Mouse (Mus musculus): ENCODE data around the gene Jak3. TPM values are rescaled to one million over a fixed set of nuclear protein-coding genes. Genes with fewer than 3 reads are reported as not detected.
A peak's percentile ranks its signal among the peaks of the same experiment; 100 is the strongest.
"Not testable (repeated sequence)": the region's sequence is repeated elsewhere in the genome, so short reads cannot be mapped to it uniquely, and the experiment has no call there.

The Jak3 gene
- total RNA-seq, 2 experiments from 2014 or later: 4.8 to 5.0 TPM

DNA sequence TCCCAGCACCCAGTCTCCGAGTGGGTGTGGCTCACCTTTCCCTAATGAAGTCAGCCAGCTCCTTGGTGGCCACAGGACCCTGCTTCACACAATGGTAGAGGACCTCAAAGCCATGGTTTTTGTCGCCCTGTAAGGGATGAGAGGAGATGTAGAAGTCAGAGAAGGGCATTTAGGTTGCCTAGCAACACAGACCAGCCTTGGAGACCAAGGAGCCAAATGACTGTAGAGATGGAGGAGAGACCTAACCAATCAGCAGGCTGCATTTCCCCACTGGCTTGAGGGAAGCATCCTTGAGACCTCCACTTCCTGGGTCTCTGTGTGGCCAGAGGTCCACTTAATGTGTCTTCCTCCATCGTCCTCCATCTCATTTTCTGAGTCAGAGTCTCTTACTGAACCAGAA lies 42.2 kb downstream of the Jak3 start:
- no peak for DNase-seq (ENCODE audit: low spot score in 2 of 2)

DNA sequence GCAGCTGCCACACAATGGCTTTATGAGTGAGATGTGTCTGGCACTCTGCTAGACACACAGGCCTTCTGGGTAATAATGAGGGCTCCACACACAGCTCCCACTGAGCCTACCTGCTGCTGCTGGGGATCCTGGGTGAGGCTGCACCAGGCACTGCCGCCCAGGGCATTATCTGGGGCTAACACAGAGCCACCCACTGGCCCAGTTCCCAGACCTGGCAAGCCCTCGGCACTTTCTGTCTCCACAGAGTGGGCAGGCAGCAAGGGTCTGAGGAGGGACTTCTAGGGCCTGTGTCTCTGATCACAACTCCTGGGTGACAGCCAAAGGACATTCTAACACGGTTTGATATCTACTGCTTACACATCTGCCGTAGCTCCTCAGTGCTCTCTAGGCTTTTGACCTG lies 43.1 kb downstream of the Jak3 start:
- DNase-seq (ENCODE audit: low spot score in 2 of 2): peak in 1 of 2 experiments; percentile 48

DNA sequence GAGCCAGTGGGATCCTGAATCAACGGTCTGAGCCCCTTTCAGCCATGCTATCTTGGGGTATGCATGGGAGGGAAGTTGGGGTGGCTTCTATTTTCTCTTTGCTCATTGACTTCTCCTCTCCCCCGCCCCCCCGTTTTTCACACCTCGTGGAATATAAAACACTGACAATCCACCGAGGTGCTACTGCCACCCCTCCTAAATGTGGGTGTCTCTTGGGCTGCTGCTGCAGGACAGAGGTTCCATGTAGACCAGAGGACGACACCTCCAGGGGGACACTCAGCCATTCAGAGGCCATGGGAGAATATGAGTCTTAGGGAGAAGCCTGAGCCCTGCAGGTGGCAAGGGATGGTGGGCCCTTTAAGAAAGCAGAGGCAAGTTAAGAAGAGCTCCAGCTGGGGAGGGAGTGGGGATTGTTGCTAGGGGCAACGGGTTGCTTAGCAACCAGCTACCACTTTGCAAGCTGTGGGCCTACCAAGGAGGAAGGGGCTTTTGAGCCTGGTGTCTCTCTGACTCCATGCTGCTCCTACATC lies 43.9 kb downstream of the Jak3 start:
- peak; percentile 58 to 68 for DNase-seq (ENCODE audit: low spot score in 2 of 2)

DNA sequence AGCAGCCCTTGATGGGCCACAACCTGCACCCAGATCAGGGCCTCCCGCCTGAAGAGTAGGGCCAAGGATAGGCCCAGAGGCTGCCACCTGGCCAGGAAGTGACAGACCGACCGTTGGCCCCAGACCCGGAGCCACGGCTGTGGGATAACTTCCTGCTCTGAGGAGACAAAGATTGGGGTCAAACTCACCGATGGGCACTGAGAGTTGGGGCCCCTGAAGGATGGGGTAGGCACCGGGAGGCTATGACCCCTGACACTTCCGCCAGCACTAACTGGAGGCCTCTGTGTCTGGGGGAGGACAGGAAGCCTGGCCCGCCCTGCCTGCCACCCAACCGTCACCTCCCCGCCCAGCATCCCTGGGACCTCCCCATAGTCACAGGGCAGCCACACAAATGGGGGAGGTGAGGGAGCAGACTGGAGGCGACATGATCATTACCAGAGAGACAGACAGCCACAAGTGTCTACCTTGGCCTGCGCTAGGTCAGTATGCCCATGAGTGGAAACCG lies 47.0 kb downstream of the Jak3 start:
- DNase-seq (ENCODE audit: low spot score in 2 of 2): no peak

DNA sequence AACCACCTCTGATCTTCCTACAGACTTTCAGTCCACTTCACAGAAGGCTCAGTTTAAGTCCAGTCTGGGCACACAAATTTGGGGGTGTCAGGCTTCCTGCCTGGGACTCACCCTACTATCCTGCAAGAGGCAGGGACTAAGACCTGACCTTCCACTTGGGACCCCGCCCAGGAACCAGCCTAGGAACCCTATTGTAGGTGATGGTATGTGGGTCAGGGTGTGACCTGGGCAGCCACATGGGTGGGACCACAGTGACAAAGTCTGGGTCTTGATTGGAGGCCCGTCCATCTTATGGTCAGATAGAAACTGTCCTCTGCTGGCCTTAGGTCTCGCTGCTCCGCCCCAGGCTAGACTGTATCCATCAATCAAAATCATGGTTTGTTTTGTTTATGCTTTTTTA lies 48.3 kb downstream of the Jak3 start:
- no peak for DNase-seq (ENCODE audit: low spot score in 2 of 2)

DNA sequence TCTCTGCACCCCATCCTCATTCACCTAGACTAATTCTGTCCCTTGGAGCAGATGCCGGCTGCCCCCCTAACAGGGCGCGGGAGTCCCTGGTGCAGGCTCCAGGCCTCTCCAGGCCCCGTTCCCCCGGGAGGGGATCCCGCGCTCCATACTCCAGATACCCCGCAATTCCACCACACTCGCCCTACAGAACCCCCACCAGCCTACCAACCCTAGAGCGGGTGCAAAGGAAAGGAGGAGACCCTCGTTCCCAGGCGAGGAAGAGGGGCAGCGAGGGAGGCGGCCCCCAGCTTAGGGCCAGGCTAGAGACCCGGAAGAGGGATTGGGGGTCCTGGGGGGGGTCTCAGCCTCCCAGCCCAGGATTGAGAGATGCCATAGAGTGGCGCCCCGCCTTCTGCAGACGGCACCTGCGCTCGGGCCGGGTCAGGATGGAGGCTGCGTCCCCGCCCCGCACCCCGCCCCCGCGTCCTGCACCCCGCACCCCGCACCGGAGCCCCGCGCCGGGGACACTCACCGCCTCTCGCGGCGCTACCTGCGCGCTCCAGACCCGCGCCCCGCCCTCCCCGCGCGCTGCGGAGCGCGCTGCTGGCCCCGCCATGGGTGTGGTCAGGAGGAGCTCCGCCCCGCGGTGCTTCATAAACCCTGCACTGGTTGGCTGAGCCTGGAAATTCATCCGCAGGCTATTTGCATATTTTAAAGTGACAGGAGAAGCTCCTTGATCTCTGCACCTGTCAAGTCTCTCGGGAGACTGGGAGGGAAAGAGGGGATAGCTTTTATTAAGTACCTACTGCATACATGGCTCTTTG lies 49.2 kb downstream of the Jak3 start, which contains the start of gene Fcho1:
Fcho1 (minus strand) TSS at position 595 of the 803 bp plus-strand sequence.
- peak; percentile 79 to 86 for DNase-seq (ENCODE audit: low spot score in 2 of 2)

DNA sequence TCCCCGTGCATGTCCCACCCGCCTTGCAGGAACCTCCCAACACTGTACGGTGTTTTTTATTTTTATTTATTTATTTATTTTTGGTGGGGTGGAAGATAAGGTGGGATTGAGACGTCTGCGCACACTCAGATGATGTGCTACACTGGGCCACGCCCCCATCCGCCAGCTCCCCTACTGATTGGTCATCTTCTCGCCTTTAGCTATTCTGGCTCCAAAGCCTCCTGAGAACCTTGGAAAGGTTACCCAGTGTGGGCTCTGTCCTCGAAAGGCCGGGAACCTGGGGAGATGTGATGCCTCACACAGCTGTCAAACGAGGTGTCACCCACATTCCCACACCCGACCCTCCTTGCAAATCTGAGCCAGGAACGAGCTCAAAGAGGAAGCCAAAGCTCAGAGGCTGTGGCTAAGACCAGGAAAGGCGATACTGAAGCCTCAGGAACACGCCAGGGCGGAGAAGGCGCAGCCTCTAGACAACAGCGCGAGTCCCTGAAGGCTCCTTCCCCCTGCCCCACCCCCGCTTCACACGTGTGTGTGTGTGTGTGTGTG lies 52.2 kb downstream of the Jak3 start:
- DNase-seq (ENCODE audit: low spot score in 2 of 2): peak in 1 of 2 experiments; percentile 41

DNA sequence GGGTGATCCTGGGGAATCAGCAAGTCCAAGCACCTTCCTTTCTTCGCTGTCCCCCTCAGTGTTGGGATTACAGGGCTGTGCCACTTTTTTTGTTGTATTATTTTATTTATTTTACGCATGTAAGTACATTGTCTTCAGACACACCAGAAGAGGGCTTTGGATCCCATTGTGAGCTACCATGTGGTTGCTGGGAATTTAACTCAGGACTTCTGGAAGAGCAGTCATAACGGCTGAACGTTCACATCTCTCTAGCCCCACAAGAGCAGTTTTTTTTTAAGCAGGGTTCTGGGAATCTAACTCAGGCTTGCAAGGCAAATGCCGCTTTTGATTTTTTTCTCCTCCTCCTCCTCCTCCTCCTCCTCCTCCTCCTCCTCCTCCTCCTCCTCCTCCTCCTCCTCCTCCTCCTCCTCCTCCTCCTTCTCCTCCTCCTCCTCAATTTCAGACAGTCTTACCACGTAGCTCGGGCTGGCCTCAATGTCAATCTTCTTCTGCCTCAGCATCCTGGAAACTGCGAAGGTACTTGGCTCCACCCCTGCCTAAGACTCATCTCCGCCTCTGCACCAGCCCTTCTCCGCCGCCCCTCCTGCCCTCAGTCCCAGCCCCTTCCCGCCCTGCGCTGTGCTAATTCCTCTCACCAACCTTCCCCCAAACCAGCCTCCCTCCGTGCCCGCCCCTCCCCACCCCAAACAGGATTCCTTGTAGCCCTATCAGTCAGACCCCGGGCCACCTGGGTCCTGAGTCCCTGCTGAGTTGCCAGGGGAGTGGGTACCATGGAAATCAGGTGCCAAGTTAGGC lies 52.9 kb downstream of the Jak3 start:
- no peak for DNase-seq (ENCODE audit: low spot score in 2 of 2)

DNA sequence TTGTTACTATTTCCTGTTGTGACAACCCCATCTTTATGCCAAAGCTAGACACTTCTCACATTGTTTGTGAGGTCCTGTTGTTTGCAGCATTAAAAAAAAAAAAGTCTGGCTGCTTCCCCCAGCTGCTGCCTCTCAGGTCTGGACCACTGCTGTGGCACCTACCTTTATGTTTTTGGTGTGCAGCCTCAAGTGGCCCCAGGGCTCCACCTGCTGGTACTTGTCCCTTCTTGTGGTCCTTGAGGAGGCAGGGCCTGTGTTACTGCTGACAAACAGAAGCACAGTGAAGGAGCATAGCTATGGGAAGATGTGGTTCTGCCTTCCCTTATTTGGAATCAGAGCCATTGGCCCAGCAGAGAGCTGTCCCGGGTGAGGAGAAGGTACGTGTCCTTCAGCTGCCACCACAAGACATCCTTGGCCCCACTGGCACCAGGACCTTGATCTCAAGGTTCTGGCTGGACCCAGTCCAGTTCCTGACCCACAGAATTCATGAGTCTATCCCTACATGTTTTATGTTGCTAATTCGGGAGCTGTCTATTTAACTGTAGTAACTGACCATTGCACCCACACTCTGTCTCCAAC lies 55.6 kb downstream of the Jak3 start:
- peak; percentile 80 to 81 for DNase-seq (ENCODE audit: low spot score in 2 of 2)

DNA sequence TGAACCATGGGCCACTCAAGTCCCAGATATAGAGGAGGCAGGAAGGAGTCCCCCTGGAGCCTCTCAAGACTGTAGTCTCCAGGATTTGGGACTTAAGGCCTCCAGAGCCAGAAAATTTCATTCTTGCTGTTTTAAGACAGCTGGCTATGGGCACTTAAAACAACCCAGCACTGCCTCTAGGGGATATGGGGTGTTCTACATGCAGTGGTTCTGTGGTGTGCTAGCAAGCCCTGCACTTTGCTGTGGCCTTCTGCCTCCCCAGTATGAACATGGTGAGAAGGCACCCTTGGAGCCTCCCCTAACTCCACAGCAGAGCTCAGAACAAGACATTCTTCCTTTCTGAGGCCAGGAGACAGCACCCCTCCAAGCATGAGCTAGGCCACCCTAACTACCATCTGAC lies 62.2 kb downstream of the Jak3 start:
- DNase-seq (ENCODE audit: low spot score in 2 of 2): not testable (repeated sequence)

Small RNAs within 50 kb of the gene (microRNA-seq; reads per million reads assigned to microRNA genes)
- gene Mir6769b: 34.5 to 43.3 reads per million in 2 experiments

Other genes with a start within 250 kb of the Jak3 start
- 100 to 1,000 TPM; 318 to 342 TPM for gene Abhd8, start 212.6 kb upstream of the Jak3 start, total RNA-seq (2021)
- 10 to 100 TPM; 58.6 to 61.4 TPM for gene Mrpl34, start 211.3 kb upstream of the Jak3 start, total RNA-seq (2021)
- gene Dda1, start 207.1 kb upstream of the Jak3 start, total RNA-seq (2021): 10 to 100 TPM; 76.7 to 86.1 TPM
- gene Ano8, start 190.3 kb upstream of the Jak3 start, total RNA-seq (2021): 10 to 100 TPM; 56.2 to 58.6 TPM
- 10 to 100 TPM; 29.3 to 36.7 TPM for gene Gtpbp3, start 188.2 kb upstream of the Jak3 start, total RNA-seq (2021)
- gene Plvap, start 164.5 kb upstream of the Jak3 start, total RNA-seq (2021): 1 to 10 TPM; 9.4 to 9.5 TPM
- not detected for gene Ccdc194, start 150.6 kb upstream of the Jak3 start, total RNA-seq (2021)
- gene Bst2, start 138.8 kb upstream of the Jak3 start, total RNA-seq (2021): 1 to 10 TPM; 4.7 to 6.9 TPM
- 10 to 100 TPM; 35.5 to 36.6 TPM for gene Mvb12a, start 133.4 kb upstream of the Jak3 start, total RNA-seq (2021)
- gene Tmem221, start 117.4 kb upstream of the Jak3 start, total RNA-seq (2021): under 1 TPM; 0.21 to 0.23 TPM
- gene Nxnl1, start 109.7 kb upstream of the Jak3 start, total RNA-seq (2021): under 1 TPM in 1 of 2 experiments, not detected in 1; 0.26 TPM
- 100 to 1,000 TPM in 1 of 2 experiments, 10 to 100 TPM in 1; 86.2 to 100 TPM for gene Slc27a1, start 107.4 kb upstream of the Jak3 start, total RNA-seq (2021)
- 10 to 100 TPM; 31.1 to 31.3 TPM for gene Pgls, start 84.1 kb upstream of the Jak3 start, total RNA-seq (2021)
- 1 to 10 TPM; 1.9 to 4.8 TPM for gene Fam129c, start 78.6 kb upstream of the Jak3 start, total RNA-seq (2021)
- 10 to 100 TPM; 46.9 to 49.8 TPM for gene Colgalt1, start 65.3 kb upstream of the Jak3 start, total RNA-seq (2021)
- 100 to 1,000 TPM; 267 to 296 TPM for gene Unc13a, start 4.5 kb upstream of the Jak3 start, total RNA-seq (2021)
- under 1 TPM in 1 of 2 experiments, not detected in 1; 0.63 TPM for gene Insl3, start 12.9 kb downstream of the Jak3 start, total RNA-seq (2021)
- gene B3gnt3, start 25.5 kb downstream of the Jak3 start, total RNA-seq (2021): 1 to 10 TPM in 1 of 2 experiments, under 1 TPM in 1; 0.82 to 1.1 TPM
- 100 to 1,000 TPM; 155 to 167 TPM for gene Fcho1, start 49.4 kb downstream of the Jak3 start, total RNA-seq (2021)
- gene Zfp709, start 205.7 kb downstream of the Jak3 start, total RNA-seq (2021): 10 to 100 TPM in 1 of 2 experiments, 1 to 10 TPM in 1; 9.8 to 10.9 TPM
- 10 to 100 TPM; 12.9 to 13.7 TPM for gene Zfp882, start 232.3 kb downstream of the Jak3 start, total RNA-seq (2021)
- gene Zfp617, start 232.3 kb downstream of the Jak3 start, total RNA-seq (2021): 10 to 100 TPM; 26.9 to 29.0 TPM